Mouse (Mus musculus): ENCODE measurements around the gene Chchd3. TPM values are rescaled to one million over a fixed set of nuclear protein-coding genes. Genes with fewer than 3 reads are reported as not detected.

The Chchd3 gene
- polyA plus RNA-seq, 1 experiment from 2014 or later, result 124 TPM

- no peaks in the 10 kb centered on the region for H3K27me3 ChIP-seq (ENCODE audit: control insufficient read depth, insufficient read depth, low read length)
- no peak for ATAC-seq (ENCODE audit: low FRiP score, low TSS enrichment)
- no peak overlapping the region for H3K9ac ChIP-seq (ENCODE audit: low read depth, low read length)
- peaks cover 5% of the 10 kb centered on the region; the same call in 1 of the 2 replicates for H3K36me3 ChIP-seq (ENCODE audit: control insufficient read depth, insufficient read depth, low read length)
- WGBS, result 89% methylated on average over 4 of the region's 4 CpGs
- H3K4me2 ChIP-seq (replicated peaks; ENCODE audit: low read depth, low read length), result no peak overlapping the region
- H3K27ac ChIP-seq (ENCODE audit: low read depth, low read length), result no peak overlapping the region
- 0 out of 2 replicates have a peak, but pooled peaks cover 5% of the 10 kb centered on the region for H3K4me1 ChIP-seq (ENCODE audit: control insufficient read depth, insufficient read depth, low read length)
- H3K9me3 ChIP-seq (ENCODE audit: control insufficient read depth, low read length), result no peaks in the 10 kb centered on the region
- H3K4me3 ChIP-seq (ENCODE audit: low read length), result no peak overlapping the region
These were observed 3.7 kb downstream of the Chchd3 start for GRCm38 (mm10) chr6:33056392-33056791.

GRCm38 (mm10) chr6:33055663-33056062 is 4.4 kb downstream of the Chchd3 start:
- ATAC-seq (ENCODE audit: low FRiP score, low TSS enrichment), result no peak
- Histone ChIP-seq H3K27me3 (ENCODE audit: control insufficient read depth, insufficient read depth, low read length) (no peaks in the 10 kb centered on the region), H3K4me1 (ENCODE audit: control insufficient read depth, insufficient read depth, low read length) (0 out of 2 replicates have a peak, but pooled peaks cover 5% of the 10 kb centered on the region), H3K4me3 (ENCODE audit: low read length) (no peak overlapping the region), H3K27ac (ENCODE audit: low read depth, low read length) (no peak overlapping the region), H3K4me2 (replicated peaks; ENCODE audit: low read depth, low read length) (no peak overlapping the region), H3K9ac (ENCODE audit: low read depth, low read length) (no peak overlapping the region), H3K36me3 (ENCODE audit: control insufficient read depth, insufficient read depth, low read length) (peaks cover 5% of the 10 kb centered on the region; the same call in 1 of the 2 replicates), H3K9me3 (ENCODE audit: control insufficient read depth, low read length) (no peaks in the 10 kb centered on the region)
- 90% methylated on average over 4 of the region's 4 CpGs for WGBS

GRCm38 (mm10) chr6:33054946-33055345 is 5.1 kb downstream of the Chchd3 start:
- Histone ChIP-seq H3K27ac (ENCODE audit: low read depth, low read length) (no peak overlapping the region), H3K36me3 (ENCODE audit: control insufficient read depth, insufficient read depth, low read length) (peaks cover 5% of the 10 kb centered on the region; the same call in 1 of the 2 replicates), H3K9ac (ENCODE audit: low read depth, low read length) (no peak overlapping the region), H3K4me1 (ENCODE audit: control insufficient read depth, insufficient read depth, low read length) (0 out of 2 replicates have a peak, but pooled peaks cover 5% of the 10 kb centered on the region), H3K27me3 (ENCODE audit: control insufficient read depth, insufficient read depth, low read length) (no peaks in the 10 kb centered on the region), H3K4me2 (replicated peaks; ENCODE audit: low read depth, low read length) (no peak overlapping the region), H3K9me3 (ENCODE audit: control insufficient read depth, low read length) (no peaks in the 10 kb centered on the region), H3K4me3 (ENCODE audit: low read length) (no peak overlapping the region)
- WGBS, result 90% methylated on average over 4 of the region's 4 CpGs
- no peak for ATAC-seq (ENCODE audit: low FRiP score, low TSS enrichment)

- Histone ChIP-seq H3K4me2 (replicated peaks; ENCODE audit: low read depth, low read length) (no peak overlapping the region), H3K9ac (ENCODE audit: low read depth, low read length) (no peak overlapping the region), H3K27ac (ENCODE audit: low read depth, low read length) (no peak overlapping the region), H3K36me3 (ENCODE audit: control insufficient read depth, insufficient read depth, low read length) (peaks cover 16% of the 10 kb centered on the region), H3K27me3 (ENCODE audit: control insufficient read depth, insufficient read depth, low read length) (no peaks in the 10 kb centered on the region), H3K4me3 (ENCODE audit: low read length) (no peak overlapping the region), H3K4me1 (ENCODE audit: control insufficient read depth, insufficient read depth, low read length) (no peaks in the 10 kb centered on the region), H3K9me3 (ENCODE audit: control insufficient read depth, low read length) (no peaks in the 10 kb centered on the region)
- ATAC-seq (ENCODE audit: low FRiP score, low TSS enrichment), result no peak
- 76% methylated on average over 2 of the region's 2 CpGs for WGBS
These were observed 8.4 kb downstream of the Chchd3 start for GRCm38 (mm10) chr6:33051642-33052041.

- Histone ChIP-seq H3K27me3 (ENCODE audit: control insufficient read depth, insufficient read depth, low read length) (no peaks in the 10 kb centered on the region), H3K4me2 (replicated peaks; ENCODE audit: low read depth, low read length) (no peak overlapping the region), H3K9me3 (ENCODE audit: control insufficient read depth, low read length) (no peaks in the 10 kb centered on the region), H3K4me1 (ENCODE audit: control insufficient read depth, insufficient read depth, low read length) (no peaks in the 10 kb centered on the region), H3K27ac (ENCODE audit: low read depth, low read length) (no peak overlapping the region), H3K9ac (ENCODE audit: low read depth, low read length) (no peak overlapping the region), H3K4me3 (ENCODE audit: low read length) (no peak overlapping the region), H3K36me3 (ENCODE audit: control insufficient read depth, insufficient read depth, low read length) (peaks cover 16% of the 10 kb centered on the region)
- ATAC-seq (ENCODE audit: low FRiP score, low TSS enrichment), result no peak
- 89% methylated on average over 6 of the region's 6 CpGs for WGBS
These were observed 10.2 kb downstream of the Chchd3 start for GRCm38 (mm10) chr6:33049705-33050420.

- no peak overlapping the region for H3K4me3 ChIP-seq (ENCODE audit: low read length)
- no peaks in the 10 kb centered on the region for H3K27me3 ChIP-seq (ENCODE audit: control insufficient read depth, insufficient read depth, low read length)
- ATAC-seq (ENCODE audit: low FRiP score, low TSS enrichment), result no peak
- H3K4me2 ChIP-seq (replicated peaks; ENCODE audit: low read depth, low read length), result no peak overlapping the region
- no peaks in the 10 kb centered on the region for H3K4me1 ChIP-seq (ENCODE audit: control insufficient read depth, insufficient read depth, low read length)
- peaks cover 14% of the 10 kb centered on the region for H3K36me3 ChIP-seq (ENCODE audit: control insufficient read depth, insufficient read depth, low read length)
- 95% methylated on average over 5 of the region's 5 CpGs for WGBS
- H3K9ac ChIP-seq (ENCODE audit: low read depth, low read length), result no peak overlapping the region
- no peaks in the 10 kb centered on the region for H3K9me3 ChIP-seq (ENCODE audit: control insufficient read depth, low read length)
- H3K27ac ChIP-seq (ENCODE audit: low read depth, low read length), result no peak overlapping the region
These were observed 16.6 kb downstream of the Chchd3 start for GRCm38 (mm10) chr6:33043480-33043879.

- H3K9me3 ChIP-seq (ENCODE audit: control insufficient read depth, low read length), result no peaks in the 10 kb centered on the region
- no peak overlapping the region for H3K27ac ChIP-seq (ENCODE audit: low read depth, low read length)
- H3K9ac ChIP-seq (ENCODE audit: low read depth, low read length), result no peak overlapping the region
- no peak overlapping the region for H3K4me3 ChIP-seq (ENCODE audit: low read length)
- no peak overlapping the region for H3K4me2 ChIP-seq (replicated peaks; ENCODE audit: low read depth, low read length)
- no peaks in the 10 kb centered on the region for H3K4me1 ChIP-seq (ENCODE audit: control insufficient read depth, insufficient read depth, low read length)
- WGBS, result 76% methylated on average over 1 of the region's 1 CpGs
- H3K27me3 ChIP-seq (ENCODE audit: control insufficient read depth, insufficient read depth, low read length), result no peaks in the 10 kb centered on the region
- H3K36me3 ChIP-seq (ENCODE audit: control insufficient read depth, insufficient read depth, low read length), result peaks cover 8% of the 10 kb centered on the region
- no peak for ATAC-seq (ENCODE audit: low FRiP score, low TSS enrichment)
These were observed 17.2 kb downstream of the Chchd3 start for GRCm38 (mm10) chr6:33042880-33043279.

- Histone ChIP-seq H3K9me3 (ENCODE audit: control insufficient read depth, low read length) (no peaks in the 10 kb centered on the region), H3K4me2 (replicated peaks; ENCODE audit: low read depth, low read length) (no peak overlapping the region), H3K9ac (ENCODE audit: low read depth, low read length) (no peak overlapping the region), H3K27me3 (ENCODE audit: control insufficient read depth, insufficient read depth, low read length) (no peaks in the 10 kb centered on the region), H3K4me1 (ENCODE audit: control insufficient read depth, insufficient read depth, low read length) (no peaks in the 10 kb centered on the region), H3K27ac (ENCODE audit: low read depth, low read length) (no peak overlapping the region), H3K36me3 (ENCODE audit: control insufficient read depth, insufficient read depth, low read length) (peaks cover 10% of the 10 kb centered on the region; the same call in 1 of the 2 replicates), H3K4me3 (ENCODE audit: low read length) (no peak overlapping the region)
- no peak for ATAC-seq (ENCODE audit: low FRiP score, low TSS enrichment)
- 90% methylated on average over 2 of the region's 2 CpGs for WGBS
These were observed 18.1 kb downstream of the Chchd3 start for GRCm38 (mm10) chr6:33041978-33042377.

GRCm38 (mm10) chr6:33040360-33041090 is 19.5 kb downstream of the Chchd3 start:
- peaks cover 8% of the 10 kb centered on the region; the same call in 1 of the 2 replicates for H3K36me3 ChIP-seq (ENCODE audit: control insufficient read depth, insufficient read depth, low read length)
- H3K9me3 ChIP-seq (ENCODE audit: control insufficient read depth, low read length), result no peaks in the 10 kb centered on the region
- no peak overlapping the region for H3K9ac ChIP-seq (ENCODE audit: low read depth, low read length)
- H3K4me2 ChIP-seq (replicated peaks; ENCODE audit: low read depth, low read length), result no peak overlapping the region
- H3K27me3 ChIP-seq (ENCODE audit: control insufficient read depth, insufficient read depth, low read length), result no peaks in the 10 kb centered on the region
- ATAC-seq (ENCODE audit: low FRiP score, low TSS enrichment), result no peak
- H3K4me3 ChIP-seq (ENCODE audit: low read length), result no peak overlapping the region
- 91% methylated on average over 4 of the region's 4 CpGs for WGBS
- no peaks in the 10 kb centered on the region for H3K4me1 ChIP-seq (ENCODE audit: control insufficient read depth, insufficient read depth, low read length)
- H3K27ac ChIP-seq (ENCODE audit: low read depth, low read length), result no peak overlapping the region
